Mouse (Mus musculus) MEL-GATA-1-ER (cell line): ENCODE measurements at regions not wholly inside any gene's neighbourhood (a gene's known extent, or its start where the extent isn't known, plus 50 kb on each side); places are given as distances from the start of the nearest gene placed in this dataset.

Experiments used
- DNase-seq: peaks from one replicate; pipeline ENCODE4 v3.0.0-alpha.2; 2012; ENCODE audit warnings: low read depth; ENCODE audit errors: extremely low read depth

DNA sequence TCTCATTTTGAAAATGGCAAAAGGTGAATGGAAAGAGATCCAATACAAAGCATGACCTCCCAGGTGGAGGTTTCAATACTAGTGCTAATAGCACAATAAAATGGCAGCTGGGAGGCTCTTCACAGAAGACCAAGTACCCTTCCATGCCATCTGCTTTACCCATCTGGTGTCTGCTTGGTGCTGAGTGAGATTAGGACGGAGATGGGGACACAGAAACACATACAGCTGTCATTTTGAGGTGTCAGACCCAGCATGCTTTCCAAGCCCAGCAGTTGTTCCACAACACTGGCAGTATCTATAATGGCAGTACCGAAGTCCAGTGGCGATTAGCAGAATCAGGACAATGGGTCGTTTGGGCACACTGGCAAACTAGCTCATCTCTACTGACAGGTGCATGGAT, 118.9 kb upstream of the 1700064H15Rik start:
- no peak for DNase-seq

DNA sequence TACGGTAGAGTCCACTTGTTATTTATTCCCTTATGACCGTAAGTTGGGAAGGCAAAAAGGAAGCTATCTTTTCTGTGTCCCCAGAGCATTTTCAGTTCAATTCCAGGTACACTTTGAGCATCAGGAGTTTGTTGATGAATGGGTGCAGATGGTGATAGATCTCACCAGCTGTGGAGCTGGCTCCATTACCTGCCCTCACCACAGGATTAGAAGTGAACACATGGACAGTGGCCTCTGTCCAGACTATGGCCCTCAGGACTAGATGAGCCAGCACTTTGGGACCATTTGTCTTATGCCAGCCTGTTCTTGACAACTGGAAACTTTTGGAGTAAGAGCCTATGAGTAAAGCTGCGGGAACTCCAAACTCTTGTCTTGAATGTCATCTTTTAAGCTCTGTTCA, 123.5 kb upstream of the 1700064H15Rik start:
- DNase-seq = no peak

DNA sequence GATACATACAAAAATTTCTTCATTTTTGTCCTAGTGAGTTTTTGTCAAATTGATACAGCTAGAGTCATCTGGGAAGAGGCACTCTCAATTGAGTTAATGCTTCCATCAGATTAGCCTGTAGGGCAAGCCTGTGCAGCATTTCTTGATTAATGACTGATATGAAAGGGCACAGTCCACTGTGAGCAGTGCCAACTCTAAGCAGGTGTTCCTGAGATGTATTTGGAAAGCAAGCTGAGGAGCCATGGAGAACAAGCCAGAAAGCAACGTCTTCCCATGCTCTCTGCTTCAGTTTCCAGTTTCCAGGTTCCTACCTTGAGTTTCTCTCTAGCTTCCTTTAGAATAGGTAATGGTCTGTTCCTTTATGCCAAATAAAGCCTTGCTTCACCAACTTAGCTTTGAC, 125.5 kb upstream of the 1700064H15Rik start:
- no peak for DNase-seq

DNA sequence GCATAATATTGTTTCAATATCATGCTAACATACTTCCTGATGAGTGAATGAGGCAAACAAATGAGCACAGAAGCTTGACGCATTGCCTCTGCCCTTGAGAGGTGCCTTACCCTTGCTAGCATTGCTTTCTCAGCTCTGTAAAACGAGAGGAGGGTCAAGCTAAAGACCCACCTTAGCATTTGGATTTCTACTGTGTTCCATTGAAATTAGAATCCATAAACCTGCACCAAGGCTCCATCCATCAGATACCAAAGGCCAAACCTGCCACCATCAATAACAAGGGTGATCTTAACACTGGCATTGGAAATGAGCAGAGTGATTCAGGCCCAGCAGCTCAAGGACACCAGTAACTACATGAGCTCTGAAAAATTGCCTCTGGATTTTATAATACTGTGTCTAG, 126.2 kb upstream of the 1700064H15Rik start:
- no peak for DNase-seq

DNA sequence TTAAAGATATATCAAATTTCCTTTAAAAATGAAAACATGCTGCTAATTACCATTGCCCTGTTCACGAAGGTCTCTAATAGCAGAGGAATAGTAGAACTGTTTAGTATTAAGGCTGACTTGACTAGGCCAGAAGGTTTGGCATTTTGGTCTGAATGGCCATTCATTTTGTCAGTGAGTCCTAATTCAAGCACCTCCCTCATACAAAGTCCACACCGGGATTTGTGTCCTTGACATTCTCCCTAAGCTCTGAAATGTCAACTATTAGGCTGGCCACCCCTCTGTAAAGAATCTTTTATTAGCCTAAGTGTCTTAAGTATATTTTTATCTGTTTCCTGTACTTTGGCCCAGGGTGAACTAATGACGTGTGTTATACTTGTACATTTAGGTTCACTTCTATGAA, 126.7 kb upstream of the 1700064H15Rik start:
- no peak for DNase-seq

DNA sequence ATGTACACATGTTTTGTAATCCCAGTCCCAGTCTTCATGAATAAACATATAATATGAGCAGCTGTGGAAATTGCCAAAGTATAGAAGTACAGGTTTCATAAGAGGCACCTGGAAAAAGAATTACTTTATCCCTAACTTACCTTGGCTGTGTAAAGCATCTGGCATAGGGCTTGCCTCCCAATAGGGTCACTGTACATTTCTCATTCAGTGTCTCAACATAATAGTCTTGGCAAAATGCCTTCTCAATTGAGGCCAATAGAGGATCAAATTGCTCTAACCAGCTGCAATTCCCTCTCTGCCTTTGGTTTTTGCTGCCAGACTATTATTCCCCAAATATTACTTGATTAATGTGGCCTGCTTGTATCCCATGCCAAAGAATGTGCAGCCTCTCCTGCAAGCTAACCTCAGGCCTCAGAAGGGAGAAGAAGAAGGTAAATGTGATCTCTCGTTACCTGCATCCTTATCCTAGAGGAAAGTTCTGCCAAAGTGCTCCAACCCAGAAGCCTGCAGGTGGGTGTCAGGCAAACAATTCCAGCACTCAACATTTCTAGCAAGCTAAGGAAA, 158.2 kb upstream of the Cp start:
- DNase-seq = no peak

DNA sequence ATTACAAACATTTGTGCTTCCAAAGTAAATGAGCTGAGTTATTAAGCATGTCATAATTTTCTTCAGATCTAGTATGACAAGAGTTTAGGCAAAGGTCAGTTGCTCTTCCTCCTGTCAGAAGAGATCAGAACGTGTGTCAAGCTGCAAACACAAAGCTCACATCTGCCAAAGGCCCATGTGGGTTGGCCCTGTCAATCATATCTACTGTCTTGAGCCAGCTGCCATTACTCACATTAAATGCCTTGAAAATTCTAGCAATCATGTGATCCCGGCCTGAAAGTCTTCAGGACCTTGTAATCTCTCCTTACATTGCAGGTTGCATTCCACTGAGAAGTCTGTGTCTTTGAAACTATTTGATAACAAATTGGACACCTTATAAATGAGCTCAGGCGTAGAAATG, 146.8 kb upstream of the Cp start:
- no peak for DNase-seq

DNA sequence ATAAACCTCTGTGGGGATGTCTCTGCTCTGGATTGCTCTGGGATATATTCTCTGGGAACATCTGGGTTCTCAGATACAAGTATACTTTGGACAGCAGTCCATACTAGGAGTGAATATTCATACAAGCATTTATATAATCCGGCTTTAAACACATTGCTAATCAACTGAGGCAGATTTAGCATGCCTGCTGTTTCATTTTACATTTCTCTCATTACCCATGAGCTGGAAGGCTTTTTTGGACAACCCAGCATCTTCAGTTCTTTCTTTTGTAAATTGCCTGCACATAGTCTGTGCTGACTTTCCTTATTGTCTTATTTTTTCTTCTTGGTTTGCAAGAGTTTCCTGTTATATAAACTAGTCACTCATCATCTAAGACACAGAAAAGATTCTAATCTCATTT, 131.9 kb upstream of the Cp start:
- no peak for DNase-seq

DNA sequence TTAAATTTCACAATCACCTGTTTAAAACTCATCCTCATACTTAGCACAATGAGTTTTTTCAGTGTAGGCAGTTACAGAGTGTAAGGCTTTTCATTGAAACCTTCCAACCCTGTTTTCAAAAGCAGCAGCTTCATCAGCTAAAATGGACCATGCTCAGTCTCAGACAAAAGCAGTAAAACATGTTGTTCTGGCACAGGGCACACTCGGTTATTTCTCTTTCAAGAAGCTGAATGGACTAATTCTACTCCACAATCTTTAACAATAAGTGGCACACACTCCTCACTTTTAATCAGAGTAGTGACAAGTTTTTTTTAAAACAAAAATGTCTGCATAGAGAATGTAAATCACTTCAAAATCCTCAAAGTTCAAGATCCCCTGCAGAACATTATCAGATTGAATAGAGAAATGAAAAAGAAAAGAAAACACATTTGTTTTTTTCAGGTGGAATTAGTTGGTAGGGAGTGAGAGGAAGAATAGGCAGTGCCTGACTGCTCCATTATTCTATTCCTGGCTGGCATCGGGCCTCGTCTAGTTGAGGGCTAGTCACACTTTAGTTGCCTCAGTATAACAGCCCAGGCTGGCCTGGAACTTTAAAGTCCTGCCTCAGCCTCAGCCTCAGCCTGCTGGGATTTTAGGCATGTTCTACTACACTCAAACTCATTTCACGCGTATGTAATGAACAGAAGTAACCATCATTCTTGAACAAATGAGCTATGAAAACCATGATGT, 128.2 kb upstream of the Cp start:
- DNase-seq = no peak

DNA sequence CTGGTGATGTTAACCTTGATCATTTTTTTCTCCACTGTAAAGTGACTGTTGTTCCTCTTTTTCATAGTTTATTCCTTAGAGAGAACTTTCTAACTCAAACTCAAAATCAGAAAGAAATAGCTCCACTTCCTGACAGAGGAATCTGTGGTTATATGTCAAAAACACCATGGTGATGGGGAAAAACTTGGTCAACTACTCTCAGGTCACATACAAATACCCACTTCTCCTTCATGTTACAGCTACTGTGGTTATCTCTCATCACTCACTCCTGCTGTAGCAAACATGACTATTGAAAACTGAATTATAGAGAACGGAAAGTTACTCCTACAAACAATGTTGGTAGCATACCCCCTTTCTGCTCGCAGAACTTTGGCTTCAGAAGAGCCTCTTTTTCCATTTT, 127.1 kb upstream of the Cp start:
- DNase-seq = no peak

DNA sequence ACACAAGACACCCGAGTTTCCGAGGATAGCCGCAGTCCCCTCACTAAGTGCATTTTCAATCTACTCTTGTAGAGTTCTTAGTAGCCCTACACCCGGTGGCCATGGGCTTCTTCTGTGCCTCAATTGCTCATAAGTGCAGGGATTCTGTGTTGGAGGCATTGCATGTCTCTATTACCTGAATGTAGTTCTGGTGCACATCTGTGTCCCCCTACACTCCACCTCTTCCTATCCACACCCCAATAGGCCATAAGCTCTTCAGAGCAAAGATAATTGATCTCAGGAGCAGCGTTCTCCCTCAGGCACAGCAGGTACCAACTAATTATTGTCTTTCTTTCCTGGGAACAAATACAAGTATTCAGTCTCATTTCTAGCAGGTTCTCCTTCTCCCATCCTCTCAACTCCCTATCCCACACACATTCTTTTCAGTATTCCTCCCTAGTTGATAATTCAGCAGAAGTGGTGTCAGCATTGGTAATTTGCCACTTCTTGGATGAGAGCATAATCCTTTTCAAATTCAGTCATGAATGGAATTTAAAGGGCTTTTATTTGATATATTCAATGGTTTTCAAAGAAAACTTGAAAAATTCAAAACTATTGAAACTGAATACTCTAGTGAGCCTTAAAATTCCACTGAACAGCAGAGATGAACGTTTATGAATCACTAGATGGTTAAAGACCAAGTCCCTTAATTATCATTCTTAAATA, 108.7 kb upstream of the Cp start:
- no peak for DNase-seq

DNA sequence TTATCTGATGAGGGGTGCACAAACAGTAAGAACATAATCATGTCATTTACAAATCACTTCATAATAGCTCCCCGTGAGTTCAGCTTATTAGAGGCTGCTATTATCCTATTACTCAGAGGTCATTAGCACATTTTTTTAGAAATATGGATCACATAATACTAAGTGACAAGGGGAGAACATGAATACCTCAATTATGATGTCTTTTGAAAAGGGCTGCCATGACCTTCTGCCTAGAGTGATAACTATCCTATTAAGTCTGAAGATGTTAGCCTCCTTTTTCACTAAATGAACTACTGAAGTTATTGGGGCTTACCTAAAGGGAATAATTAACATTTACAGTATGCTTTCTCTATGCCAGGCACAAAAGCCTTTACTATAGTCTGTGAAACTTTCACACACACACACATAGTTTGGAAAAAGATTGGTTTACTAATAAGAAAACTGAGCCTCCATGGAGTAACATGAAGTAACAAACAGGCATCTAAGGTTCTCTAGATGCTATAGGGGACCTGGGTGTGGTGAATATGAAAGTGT, 108.1 kb upstream of the Cp start:
- no peak for DNase-seq

DNA sequence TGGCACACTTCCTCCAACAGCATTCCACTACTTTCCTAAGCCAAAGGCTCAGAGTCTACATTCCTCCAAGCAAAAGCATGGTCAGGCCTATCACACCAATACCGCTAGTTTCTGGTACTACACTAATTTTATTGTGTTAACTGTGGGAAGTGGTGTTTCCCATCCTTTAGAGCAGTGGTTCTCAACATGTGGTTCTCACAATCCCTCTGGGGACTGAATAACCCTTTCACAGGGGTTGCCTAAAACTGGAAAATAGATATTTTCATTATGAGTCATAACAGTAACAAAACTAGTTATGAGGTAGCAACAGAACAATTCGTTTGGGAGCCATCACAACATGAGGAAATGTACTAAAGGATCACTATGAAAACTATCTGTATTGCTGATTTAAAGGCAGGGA, 74.2 kb upstream of the Cp start:
- DNase-seq = no peak

DNA sequence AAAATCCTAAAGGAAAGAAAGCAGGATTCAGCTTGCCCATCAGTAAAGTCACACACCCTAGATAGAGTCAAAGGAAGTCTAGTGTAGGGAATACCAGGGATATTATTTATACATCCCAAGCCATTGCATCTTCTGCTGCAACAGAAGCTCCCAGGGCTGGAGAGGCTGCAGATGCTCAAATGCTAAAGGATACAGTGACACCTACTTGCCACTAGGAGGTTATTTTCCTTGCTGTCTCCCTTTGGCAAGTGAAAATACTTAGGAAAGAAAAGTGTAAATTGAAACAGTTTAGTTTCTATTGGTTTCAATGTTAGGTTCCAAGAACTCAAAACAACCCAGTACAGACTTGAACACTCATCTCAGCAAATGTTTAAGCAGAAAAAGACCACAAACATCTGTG, 68.4 kb upstream of the Cp start:
- no peak for DNase-seq

DNA sequence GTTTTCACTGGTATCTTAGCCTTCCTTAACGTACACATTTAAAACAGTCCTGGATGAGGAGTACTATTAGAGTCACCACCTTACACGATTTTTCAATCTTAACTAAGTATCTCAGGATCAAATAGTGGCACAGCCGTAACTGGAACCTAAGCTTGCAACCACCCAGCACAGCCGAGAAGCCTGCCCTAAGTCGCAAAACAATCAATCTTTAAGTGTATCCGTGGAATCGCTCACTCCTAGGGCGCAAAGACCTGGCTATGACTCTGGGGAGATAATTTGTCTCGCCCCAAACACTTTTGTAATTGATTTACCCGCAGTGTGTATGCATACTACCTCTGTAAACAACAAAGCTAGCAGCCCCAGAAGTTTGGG, 62.6 kb upstream of the Cp start:
- DNase-seq = no peak

DNA sequence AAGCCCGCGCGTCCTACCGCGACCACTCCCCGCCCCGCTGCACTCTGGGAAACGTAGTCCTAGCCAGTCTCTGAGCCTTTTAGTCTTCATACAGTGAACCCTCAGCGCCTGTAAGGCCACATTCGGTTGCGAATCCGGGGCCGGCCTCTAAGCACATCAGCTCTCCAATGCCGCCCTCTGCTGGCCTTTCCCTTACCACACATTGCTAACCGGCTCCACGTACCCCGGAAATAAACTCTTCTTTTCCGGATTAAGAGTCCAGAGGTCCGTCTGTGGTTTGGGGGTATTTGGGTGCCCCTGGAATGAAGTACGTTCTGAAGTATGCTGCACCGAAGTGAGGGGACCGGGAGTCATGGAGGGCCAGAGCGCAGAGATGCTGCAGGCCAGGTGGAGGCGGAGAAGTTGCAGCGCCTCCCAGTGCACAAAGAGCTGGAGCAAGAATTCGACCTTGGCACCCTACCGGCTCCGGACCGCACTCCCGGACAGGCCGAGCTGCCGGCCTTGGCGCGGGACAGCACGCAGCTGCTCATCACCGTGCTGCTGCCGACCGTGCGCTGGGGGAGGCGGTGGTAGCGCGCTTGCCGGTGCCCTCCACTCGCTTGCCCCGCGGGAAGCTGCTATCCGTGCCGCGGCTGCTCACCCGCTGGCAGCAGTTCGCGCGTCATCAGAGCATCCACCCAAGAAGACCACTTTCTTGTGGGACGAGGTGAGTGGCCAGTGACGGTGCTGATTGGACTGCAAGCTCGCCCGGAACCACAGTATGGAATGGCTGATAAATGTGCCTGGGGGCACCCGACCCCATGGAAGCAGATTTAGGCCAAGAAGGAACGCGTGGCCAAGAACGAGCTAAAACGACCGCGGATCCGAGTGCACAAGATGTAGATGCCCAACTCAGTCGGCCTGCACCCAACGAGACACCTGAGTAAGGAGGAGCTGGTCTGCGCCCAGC, 62.0 kb upstream of the Cp start:
- peak; percentile 89 for DNase-seq

DNA sequence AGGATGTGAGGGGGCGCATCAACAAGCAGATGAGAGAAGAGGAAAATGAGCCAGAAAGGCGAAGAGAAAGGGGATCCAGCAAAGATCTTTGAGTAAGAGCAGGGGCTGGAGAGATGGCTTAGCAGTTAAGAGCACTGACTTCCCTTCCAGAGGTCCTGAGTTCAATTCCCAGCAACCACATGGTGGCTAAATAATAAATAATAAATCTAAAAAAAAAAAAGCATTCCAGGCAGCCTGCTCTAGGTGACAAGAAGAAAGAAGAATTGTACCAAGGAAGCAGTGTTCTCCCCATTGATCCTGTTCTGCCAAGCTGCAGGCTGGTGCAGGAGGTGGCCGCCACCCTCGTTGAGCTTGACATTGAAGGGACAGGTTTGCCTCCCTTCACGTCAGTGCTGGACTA, 61.1 kb upstream of the Cp start:
- peak; percentile 18 for DNase-seq

DNA sequence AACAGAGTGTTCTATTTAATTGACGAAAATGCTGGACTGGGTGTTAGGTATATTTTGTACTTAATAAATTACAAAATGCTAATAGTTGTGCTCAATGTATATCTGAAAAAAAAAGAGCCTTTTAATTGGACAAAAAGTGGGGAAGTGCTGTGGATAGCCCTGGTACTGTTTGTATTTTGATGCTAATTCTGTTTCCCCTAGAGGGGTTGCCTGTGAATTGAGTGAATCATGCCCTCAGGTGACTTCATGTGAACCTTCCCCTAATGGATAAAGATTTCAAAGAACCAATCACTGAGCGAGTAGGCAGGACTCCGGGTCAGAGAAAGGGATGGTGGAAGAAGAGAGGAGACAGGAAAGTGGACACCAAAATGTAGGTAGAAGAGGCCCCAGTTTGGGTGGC, 59.7 kb upstream of the Cp start:
- DNase-seq = no peak

DNA sequence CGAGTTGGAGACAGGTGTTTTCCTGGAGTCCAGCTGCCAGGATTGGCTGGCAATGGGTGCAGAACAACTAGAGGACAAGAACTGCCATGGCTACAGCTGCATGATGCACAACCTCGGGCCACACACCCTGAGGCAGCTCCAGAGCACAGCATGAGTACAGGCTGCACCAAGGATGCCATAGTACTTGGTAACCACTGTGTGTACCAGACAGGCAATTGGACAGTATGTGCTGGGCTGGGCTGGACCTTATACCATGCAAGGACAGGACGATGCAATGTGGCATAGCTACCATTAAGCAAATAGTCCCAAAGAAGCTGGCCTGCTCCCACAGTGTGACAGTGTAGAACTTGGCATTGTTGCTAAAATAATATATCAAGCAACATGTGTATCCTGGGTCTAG, 54.6 kb upstream of the Cp start:
- DNase-seq = no peak

DNA sequence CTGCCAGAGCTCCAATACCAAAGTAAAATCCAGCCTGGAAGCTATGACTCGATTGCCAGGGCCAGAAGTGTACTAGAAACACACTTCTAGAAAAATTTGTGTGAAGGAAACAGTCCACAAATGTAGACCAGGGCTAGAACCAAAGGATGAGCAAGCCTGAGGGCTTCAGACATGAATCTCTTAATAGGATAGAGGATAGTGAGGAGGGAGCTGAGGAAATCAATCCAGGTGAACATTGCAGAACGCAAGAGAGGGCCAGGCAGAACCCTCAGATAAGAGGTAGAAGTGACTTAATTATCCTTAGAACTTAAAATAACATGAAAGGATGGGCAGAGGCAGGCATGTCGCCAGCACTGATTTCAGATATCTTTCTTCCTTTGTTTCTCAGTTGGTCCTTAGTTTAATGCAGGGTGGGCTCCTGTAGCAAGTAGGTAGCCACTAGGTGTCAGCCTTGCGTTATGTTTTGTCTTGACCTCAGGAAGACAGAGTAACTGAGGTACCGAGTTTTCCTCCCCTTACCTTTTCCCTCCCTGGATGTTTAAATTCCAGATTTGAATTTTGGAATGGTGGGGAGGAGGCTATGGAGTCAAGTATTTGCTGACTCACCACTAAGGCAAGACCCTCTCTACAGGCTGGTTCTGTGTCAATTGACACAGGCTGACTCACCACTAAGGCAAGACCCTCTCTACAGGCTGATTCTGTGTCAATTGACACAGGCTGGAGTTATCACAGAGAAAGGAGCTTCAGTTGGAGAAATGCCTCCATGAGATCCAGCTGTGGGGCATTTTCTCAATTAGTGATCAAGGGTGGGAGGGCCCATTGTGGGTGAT, 52.2 kb upstream of the Cp start:
- peak; percentile 23 for DNase-seq
